Comparison of ENCODE assay signal across 20 mouse cellular contexts in the genomic region with DNA sequence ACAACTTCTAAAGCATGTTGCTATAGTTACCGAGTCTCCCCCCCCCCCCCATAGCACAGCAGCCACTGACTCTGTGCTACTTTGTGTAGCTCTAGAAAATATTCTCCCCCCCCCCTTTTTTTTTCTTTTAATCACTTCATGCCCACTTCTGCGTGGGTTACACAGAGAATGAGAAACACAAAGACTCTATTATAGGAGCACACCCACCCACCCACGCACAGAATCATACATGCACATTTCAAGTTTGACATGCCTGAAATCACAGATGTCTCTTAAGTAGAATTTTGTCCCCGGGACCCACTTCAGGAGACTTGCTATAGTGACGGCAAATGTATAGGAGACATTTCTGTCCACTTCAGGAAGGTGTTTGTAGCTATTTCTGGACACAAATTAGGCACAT.
DNase-seq lines count a peak whose midpoint lies in the region.
"Had no signal": no experiment of that assay in that cellular context is flagged by ENCODE, and none has a peak within 500 bp of the region (broad histone marks: within the 10 kb centered on the region; RNA-seq: fewer than 3 reads in every experiment).

No protein-coding gene starts in this region.

- intact Hi-C loops in left cerebral cortex, postnatal 14 days (cut with DNase I): no loop called here

- DNase-seq in frontal cortex, adult 2 months (ENCODE audit: extremely low spot score in 1 of 2, low spot score in 1 of 2): peak; percentile 57 to 70
- no peak for DNase-seq in frontal cortex, postnatal 14 days (ENCODE audit: low spot score in 2 of 2)
- peak; percentile 67 to 91 for DNase-seq in left cerebral cortex, postnatal 14 days (ENCODE audit: low spot score in 2 of 2)
- no peak for DNase-seq in left cerebral cortex, adult 18-20 months (ENCODE audit: low spot score in 2 of 2)
- DNase-seq in right cerebral cortex, adult 2 months (ENCODE audit: low spot score in 2 of 2): peak; percentile 47 to 62
- no peak for DNase-seq in right cerebral cortex, postnatal 25 days
- peak; percentile 62 for DNase-seq in telencephalon, adult 2 months (ENCODE audit: low read depth, low spot score)
- no peak for DNase-seq in neural tube, embryonic 10.5 days (ENCODE audit: extremely low spot score, low spot score)
- DNase-seq: adrenal gland, adult 2 months; adrenal gland, postnatal 36 days; B cell, adult 2 months; cerebellum, adult 8-10 months; embryo, embryonic 11 days; gastrocnemius, postnatal 14 days; heart, postnatal 36 days; kidney, adult 2 months; kidney, postnatal 36 days; lung, embryonic 14.5 days; lung, postnatal 14 days; thymus, postnatal 14 days had no signal

Comparison
In these comparisons a context has a peak if more than half of its experiments do, and no peak if none do; other contexts are left out.
1. DNase-seq: peak in frontal cortex, adult 2 months (2 of 2), left cerebral cortex, postnatal 14 days (2 of 2), right cerebral cortex, adult 2 months (2 of 2) and telencephalon, adult 2 months (single experiment); none in frontal cortex, postnatal 14 days (0 of 2), left cerebral cortex, adult 18-20 months (0 of 2), right cerebral cortex, postnatal 25 days (single experiment) and neural tube, embryonic 10.5 days (single experiment).